Mouse (Mus musculus) limb, embryonic 14.5 days (tissue): ENCODE data around the gene Artn. TPM values are rescaled to one million over a fixed set of nuclear protein-coding genes. Genes with fewer than 3 reads are reported as not detected.

ENCODE experiments used
- ATAC-seq: fragments of 200-750 bp; cut with Nextera tagmentation; 2 replicates; pipeline ENCODE4 v1.8.0; 2017; ENCODE audit warnings: low read depth, moderate number of reproducible peaks, moderate TSS enrichment; ENCODE audit not compliant: low FRiP score
- DNase-seq: peaks from one replicate; pipeline ENCODE4 v3.0.0-alpha.2; 2015; ENCODE audit warnings: low spot score
- H3K27ac ChIP-seq: fragments of 300-500 bp; sonication (generic); replicated peaks from 2 replicates; pipeline ENCODE4 v1.5.1; 2014; ENCODE audit warnings: low read depth, mild to moderate bottlenecking, low read length, moderate library complexity, mixed read lengths
- H3K27me3 ChIP-seq: fragments of 300-500 bp; sonication (generic); 2 replicates; pipeline ENCODE4 v1.6.1; 2014; ENCODE audit warnings: low read length, mixed read lengths; ENCODE audit not compliant: control insufficient read depth, insufficient read depth
- H3K36me3 ChIP-seq: fragments of 300-500 bp; sonication (generic); 2 replicates; pipeline ENCODE4 v1.6.1; 2014; ENCODE audit warnings: mild to moderate bottlenecking, low read length, moderate library complexity, mixed read lengths; ENCODE audit not compliant: control insufficient read depth, insufficient read depth
- H3K4me1 ChIP-seq: fragments of 300-500 bp; sonication (generic); 2 replicates; pipeline ENCODE4 v1.6.1; 2014; ENCODE audit warnings: antibody characterized with exemption, low read length, mixed read lengths; ENCODE audit not compliant: control insufficient read depth, insufficient read depth
- H3K4me2 ChIP-seq: fragments of 300-500 bp; sonication (generic); replicated peaks from 2 replicates; pipeline ENCODE4 v1.6.1; 2014; ENCODE audit warnings: low read depth, mild to moderate bottlenecking, low read length, moderate library complexity; ENCODE audit not compliant: severe bottlenecking
- H3K4me3 ChIP-seq: fragments of 300-500 bp; sonication (generic); replicated peaks from 2 replicates; pipeline ENCODE4 v1.5.1; 2014; ENCODE audit warnings: low read length
- H3K9ac ChIP-seq: fragments of 300-500 bp; sonication (generic); 2 replicates; pipeline ENCODE4 v1.6.1; 2014; ENCODE audit warnings: mild to moderate bottlenecking, low read depth, low read length, moderate library complexity; ENCODE audit not compliant: severe bottlenecking
- H3K9me3 ChIP-seq: fragments of 300-500 bp; sonication (generic); 2 replicates; pipeline ENCODE4 v1.6.1; 2016; ENCODE audit warnings: low read length; ENCODE audit not compliant: control insufficient read depth
- POLR2A ChIP-seq: fragments of 200-500 bp; IDR thresholded peaks from 2 replicates; pipeline ENCODE4 v1.8.0; 2012; ENCODE audit warnings: inconsistent platforms, mild to moderate bottlenecking, moderate library complexity, borderline replicate concordance; ENCODE audit not compliant: insufficient read depth, insufficient read length; ENCODE audit errors: extremely low read depth
- WGBS: fragments of 180-500 bp; shearing (Covaris S2); extraction: QIAGEN DNeasy Blood & Tissue Kit; methylation state at CpG from one replicate; pipeline ENCODE4 v1.1.7; 2014; 5-methylcytosine and 5-hydroxymethylcytosine counted together
- polyA plus RNA-seq, 2 experiments: library from polyadenylated mRNA; depleted of rRNA in 1 of 2; stranded (reverse) in 1 of 2; unstranded in 1 of 2; fragments of >200 nt; fragmentation: Nextera tagmentation in 1 of 2; extraction: Ambion mirVana in 1 of 2; gene quantifications; 2 replicates each; pipeline versions ENCODE4 v1.2.1 to v1.2.3; 2012 to 2014

Artn gene
- polyA plus RNA-seq, 2 experiments = 4.1 to 5.5 TPM

- Histone ChIP-seq H3K4me1 (peaks cover 18% of the 10 kb centered on the region), H3K9me3 (no peaks in the 10 kb centered on the region), H3K36me3 (peaks cover 39% of the 10 kb centered on the region), H3K27me3 (no peaks in the 10 kb centered on the region), H3K4me2 (no peak overlapping the region), H3K4me3 (no peak overlapping the region), H3K9ac (no peak overlapping the region), H3K27ac (no peak overlapping the region)
- no peak for ATAC-seq
- WGBS = 88% methylated on average over 13 of the region's 13 CpGs
- DNase-seq = no peak
- no peak for TF ChIP-seq POLR2A
These were observed 17.4 kb downstream of the Artn start for GRCm38 (mm10) chr4:117912131-117912561.

GRCm38 (mm10) chr4:117908834-117909453, 20.6 kb downstream of the Artn start:
- Histone ChIP-seq H3K27me3 (no peaks in the 10 kb centered on the region), H3K27ac (no peak overlapping the region), H3K4me2 (no peak overlapping the region), H3K36me3 (peaks cover 67% of the 10 kb centered on the region), H3K4me1 (peaks cover 14% of the 10 kb centered on the region), H3K9me3 (no peaks in the 10 kb centered on the region), H3K9ac (no peak overlapping the region), H3K4me3 (no peak overlapping the region)
- no peak for ATAC-seq
- WGBS = 76% methylated on average over 8 of the region's 8 CpGs
- no peak for DNase-seq
- TF ChIP-seq POLR2A = no peak

DNA sequence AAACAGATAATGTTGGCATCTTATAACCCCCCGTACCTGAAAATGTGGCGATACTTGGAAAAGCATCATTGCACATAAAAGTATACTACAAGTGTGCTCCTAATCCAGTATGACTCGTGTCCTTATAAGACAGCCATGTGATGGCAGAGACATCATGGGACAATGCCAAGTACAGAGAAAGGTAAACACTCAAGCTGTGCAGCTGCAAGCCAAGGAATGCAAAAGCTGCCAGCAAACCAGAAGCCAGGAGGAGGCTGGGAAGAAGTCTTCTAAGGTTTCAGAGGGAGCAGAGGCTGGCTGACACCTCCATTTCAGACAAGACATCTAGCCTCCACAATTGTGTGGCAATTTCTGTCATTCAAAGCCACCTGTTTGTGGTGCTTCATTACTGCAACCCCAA, 23.4 kb downstream of the Artn start:
- Histone ChIP-seq H3K27ac (no peak overlapping the region), H3K36me3 (peaks cover 78% of the 10 kb centered on the region), H3K4me3 (no peak overlapping the region), H3K27me3 (no peaks in the 10 kb centered on the region), H3K4me2 (no peak overlapping the region), H3K4me1 (no peaks in the 10 kb centered on the region), H3K9ac (no peak overlapping the region), H3K9me3 (no peaks in the 10 kb centered on the region)
- DNase-seq (no peak), ATAC-seq (no peak)
- WGBS = 94% methylated on average over 3 of the region's 3 CpGs
- no peak for TF ChIP-seq POLR2A

GRCm38 (mm10) chr4:117904761-117905160, 24.8 kb downstream of the Artn start:
- TF ChIP-seq POLR2A = no peak
- Histone ChIP-seq H3K27ac (no peak overlapping the region), H3K4me1 (no peaks in the 10 kb centered on the region), H3K9ac (no peak overlapping the region), H3K4me3 (no peak overlapping the region), H3K4me2 (no peak overlapping the region), H3K9me3 (no peaks in the 10 kb centered on the region), H3K36me3 (peaks cover 84% of the 10 kb centered on the region), H3K27me3 (no peaks in the 10 kb centered on the region)
- WGBS = 88% methylated on average over 7 of the region's 8 CpGs
- DNase-seq (no peak), ATAC-seq (no peak)

DNA sequence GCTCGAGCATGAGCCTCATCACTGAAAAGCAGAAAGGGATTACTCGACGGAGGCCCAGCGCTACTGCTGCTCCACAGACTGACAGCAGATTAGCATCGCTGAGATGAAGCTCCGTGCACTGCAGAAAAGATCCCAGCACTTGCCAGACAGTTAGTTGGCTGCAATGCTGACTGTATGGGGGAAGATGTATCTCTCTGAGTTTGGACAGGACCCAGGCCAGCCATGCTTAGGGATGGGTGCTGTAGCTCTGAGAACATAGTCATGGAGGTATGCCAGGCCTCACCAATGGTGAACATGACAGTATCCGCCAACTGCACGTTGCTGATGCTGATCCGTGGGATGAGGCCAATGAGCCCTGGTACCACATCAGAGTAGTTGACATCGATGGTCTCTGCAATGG, 25.5 kb downstream of the Artn start:
- Histone ChIP-seq H3K4me3 (no peak overlapping the region), H3K36me3 (peaks cover 86% of the 10 kb centered on the region), H3K27ac (no peak overlapping the region), H3K27me3 (no peaks in the 10 kb centered on the region), H3K4me1 (no peaks in the 10 kb centered on the region), H3K9me3 (no peaks in the 10 kb centered on the region), H3K9ac (no peak overlapping the region), H3K4me2 (no peak overlapping the region)
- DNase-seq (no peak), ATAC-seq (no peak)
- 94% methylated on average over 10 of the region's 10 CpGs for WGBS
- TF ChIP-seq POLR2A = no peak
